Mouse (Mus musculus) splenic B cell, adult 2 months (primary cell): ENCODE results near the gene Abce1.
"Not testable (repeated sequence)": the region's sequence is repeated elsewhere in the genome, so short reads cannot be mapped to it uniquely, and the experiment has no call there.

Experiments used
- DNase-seq: peaks from one replicate; pipeline ENCODE4 v3.0.0-alpha.2; 2011; ENCODE audit warnings: low read depth, low spot score
- H3K27me3 ChIP-seq: 2 replicates; pipeline ENCODE4 v1.6.1; 2012; ENCODE audit warnings: mild to moderate bottlenecking, low read length, moderate library complexity, mixed read lengths; ENCODE audit not compliant: control insufficient read depth, poor library complexity, insufficient read depth, severe bottlenecking
- H3K36me3 ChIP-seq: 2 replicates; pipeline ENCODE4 v1.6.1; 2012; ENCODE audit warnings: mild to moderate bottlenecking, low read length, moderate library complexity, mixed read lengths; ENCODE audit not compliant: control insufficient read depth, poor library complexity, insufficient read depth, severe bottlenecking

Gene Abce1

DNA sequence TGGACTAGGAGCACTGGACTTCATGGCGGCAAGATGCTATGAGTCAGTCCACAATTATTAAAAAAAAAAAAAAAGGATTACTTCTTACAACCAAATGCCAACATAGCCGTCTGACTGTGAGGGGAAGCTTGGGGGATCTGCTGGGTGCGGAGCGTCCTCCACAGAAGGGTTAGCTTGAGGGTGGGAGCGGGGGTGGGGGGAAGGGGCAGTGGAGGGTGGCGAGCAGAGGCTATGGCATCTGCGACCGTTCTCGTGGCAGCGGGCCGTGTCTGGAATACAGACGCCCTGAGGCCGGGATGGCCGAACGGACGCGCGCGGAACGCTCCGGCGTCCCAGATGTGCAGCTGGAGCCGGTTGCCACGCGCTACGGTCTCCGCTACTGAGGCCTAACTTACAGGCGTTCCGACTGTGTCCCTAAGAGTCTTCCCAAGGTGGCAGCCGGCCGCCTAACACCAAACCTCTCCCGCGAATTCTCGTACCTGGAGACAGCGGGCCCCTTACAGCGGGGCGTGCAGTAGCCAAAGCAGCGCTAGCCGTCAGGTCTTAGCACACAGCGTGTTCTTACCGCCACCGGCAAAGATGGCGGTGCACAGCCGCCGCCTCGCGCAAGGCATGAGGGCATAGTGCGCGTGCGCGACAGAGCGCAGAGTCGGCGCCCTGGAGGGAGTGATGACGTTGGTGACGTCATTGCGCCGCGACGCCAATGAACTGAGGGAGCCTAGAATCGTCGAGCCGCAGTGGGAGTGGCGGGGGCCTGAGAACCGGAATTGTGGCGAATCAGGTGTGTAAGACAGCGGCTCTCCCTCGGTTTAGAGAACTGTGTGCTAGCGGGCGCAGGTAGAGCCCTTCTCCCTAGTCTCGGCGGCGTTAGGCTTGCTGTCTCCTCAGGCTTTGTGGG lies at the start of gene Abce1, which contains the start of gene Anapc10:
Gene Abce1, minus strand, starts transcription at position 677 of the 898 bp plus-strand sequence.
Gene Anapc10, plus strand, starts transcription at position 757 of the 898 bp plus-strand sequence.
- peaks cover 1% of the 10 kb centered on the region; the same call in 1 of the 2 replicates for H3K36me3 ChIP-seq
- DNase-seq: peak; percentile 100
- no peaks in the 10 kb centered on the region for H3K27me3 ChIP-seq

DNA sequence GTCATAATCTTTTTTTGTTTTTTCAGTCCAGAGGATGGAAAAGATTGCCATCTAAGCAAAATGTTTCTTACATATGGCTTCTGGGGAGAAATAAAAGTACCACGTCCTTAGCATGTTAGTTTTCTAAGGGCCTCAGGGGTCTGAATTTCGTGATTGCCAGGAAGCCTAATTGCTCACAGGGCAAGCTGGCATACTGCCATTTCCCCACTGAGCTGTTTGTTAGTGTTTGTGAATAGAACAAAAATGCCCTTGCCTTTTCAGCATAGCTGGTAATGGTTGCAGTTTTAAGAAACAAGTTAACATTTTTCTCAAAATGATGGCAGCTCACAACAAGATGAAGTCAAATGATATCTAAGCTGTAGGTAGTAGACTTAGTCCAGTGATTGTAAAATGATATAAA lies 38.8 kb upstream of the Abce1 start:
- H3K36me3 ChIP-seq: 0 out of 2 replicates have a peak, but pooled peaks cover 3% of the 10 kb centered on the region
- no peak for DNase-seq
- H3K27me3 ChIP-seq: no peaks in the 10 kb centered on the region

DNA sequence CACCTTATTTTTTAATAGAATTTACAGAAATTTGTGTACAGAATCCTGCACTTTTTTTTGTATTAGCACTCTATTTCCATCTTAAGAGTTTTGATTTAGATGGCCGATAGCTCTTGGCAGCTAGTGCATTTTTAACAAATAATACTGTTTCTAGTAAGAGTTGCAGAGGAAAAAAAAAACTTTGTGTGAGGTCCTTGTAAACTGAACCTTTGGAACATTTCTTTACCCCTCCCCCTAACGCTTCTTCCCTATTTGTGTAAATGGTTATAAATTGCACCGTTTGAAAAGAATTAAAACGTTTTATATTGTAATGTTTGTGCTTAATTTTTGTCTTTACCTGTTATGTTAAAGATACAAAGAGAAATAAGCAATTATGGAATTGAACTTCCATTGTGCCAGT lies 37.1 kb upstream of the Abce1 start:
- no peaks in the 10 kb centered on the region for H3K27me3 ChIP-seq
- no peak for DNase-seq
- H3K36me3 ChIP-seq: 0 out of 2 replicates have a peak, but pooled peaks cover 3% of the 10 kb centered on the region

DNA sequence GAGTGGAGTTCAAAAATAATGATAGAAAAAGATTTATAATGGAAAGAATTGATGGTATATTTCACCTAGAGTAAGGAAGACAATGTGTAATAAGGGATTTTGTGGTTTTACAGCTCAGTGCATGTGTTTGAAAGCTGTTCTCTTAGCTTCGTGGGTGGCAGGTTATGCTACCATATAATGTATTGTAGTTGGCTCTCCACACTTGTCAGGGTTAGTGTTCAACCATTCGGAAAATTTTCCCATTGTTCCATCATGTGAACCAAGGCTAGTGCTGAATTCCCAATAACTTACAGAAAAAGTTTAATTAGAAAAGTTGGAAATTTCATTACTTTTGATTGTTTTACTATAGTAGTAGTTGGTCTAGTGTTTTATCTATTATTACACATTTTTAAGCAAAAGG lies 36.6 kb upstream of the Abce1 start:
- Histone ChIP-seq H3K36me3 (0 out of 2 replicates have a peak, but pooled peaks cover 3% of the 10 kb centered on the region), H3K27me3 (no peaks in the 10 kb centered on the region)
- no peak for DNase-seq

DNA sequence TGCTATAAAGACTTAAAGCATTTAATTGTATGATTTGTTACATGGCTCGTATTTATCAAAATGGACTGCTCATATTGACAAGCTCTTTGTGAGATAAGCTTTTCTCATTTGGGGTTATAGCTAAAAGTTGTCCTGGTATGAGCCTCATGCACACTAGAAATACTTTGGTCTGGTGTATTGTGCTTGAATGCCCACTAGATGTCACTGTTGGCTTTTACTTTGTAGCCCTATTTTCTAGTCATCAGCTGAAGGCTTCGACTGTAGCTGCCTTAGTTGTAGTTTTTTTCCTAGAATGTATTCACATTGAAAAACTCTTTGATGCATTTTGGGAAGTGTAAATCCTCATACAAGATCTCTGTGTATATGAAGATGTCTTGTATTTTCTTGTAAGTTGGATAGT lies 22.8 kb upstream of the Abce1 start:
- DNase-seq: peak; percentile 75
- Histone ChIP-seq H3K36me3 (no peaks in the 10 kb centered on the region), H3K27me3 (no peaks in the 10 kb centered on the region)

DNA sequence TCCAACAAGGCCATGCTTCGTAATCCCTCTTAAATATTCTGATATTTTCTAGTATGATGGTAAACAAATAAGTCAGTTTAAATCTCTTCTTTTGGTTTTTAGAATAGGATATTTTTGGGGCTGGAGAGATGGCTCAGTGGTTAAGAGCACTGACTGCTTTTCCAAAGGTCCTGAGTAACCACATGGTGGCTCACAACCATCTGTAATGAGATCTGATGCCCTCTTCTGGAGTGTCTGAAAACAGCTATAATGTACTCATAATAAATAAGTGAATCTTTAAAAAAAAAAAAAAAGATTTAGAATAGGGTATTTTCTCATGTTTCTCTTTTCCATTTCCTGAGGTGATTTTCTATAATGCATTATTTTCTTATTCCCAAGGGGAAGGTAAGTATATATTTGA lies 16.4 kb upstream of the Abce1 start:
- H3K27me3 ChIP-seq: no peaks in the 10 kb centered on the region
- no peak for DNase-seq
- H3K36me3 ChIP-seq: peaks cover 3% of the 10 kb centered on the region

DNA sequence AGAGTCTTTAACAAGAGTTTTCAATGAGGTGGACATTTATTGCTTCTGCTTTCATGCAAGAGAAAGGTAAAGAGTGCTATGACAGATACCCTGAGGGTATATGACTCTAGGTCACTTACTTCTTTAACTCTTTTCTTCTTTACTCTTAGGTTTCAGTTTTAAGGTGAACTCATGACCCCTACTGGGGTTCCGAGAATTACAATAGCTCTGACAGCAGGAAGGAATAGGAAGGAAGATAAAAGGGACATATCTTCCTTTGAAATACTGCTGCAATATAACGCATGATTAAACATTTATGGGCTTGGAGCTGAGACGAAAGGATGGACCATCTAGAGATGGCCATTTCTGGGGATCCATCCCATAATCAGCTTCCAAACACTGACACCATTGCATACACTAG lies 13.0 kb upstream of the Abce1 start:
- no peaks in the 10 kb centered on the region for H3K27me3 ChIP-seq
- no peak for DNase-seq
- H3K36me3 ChIP-seq: peaks cover 5% of the 10 kb centered on the region

DNA sequence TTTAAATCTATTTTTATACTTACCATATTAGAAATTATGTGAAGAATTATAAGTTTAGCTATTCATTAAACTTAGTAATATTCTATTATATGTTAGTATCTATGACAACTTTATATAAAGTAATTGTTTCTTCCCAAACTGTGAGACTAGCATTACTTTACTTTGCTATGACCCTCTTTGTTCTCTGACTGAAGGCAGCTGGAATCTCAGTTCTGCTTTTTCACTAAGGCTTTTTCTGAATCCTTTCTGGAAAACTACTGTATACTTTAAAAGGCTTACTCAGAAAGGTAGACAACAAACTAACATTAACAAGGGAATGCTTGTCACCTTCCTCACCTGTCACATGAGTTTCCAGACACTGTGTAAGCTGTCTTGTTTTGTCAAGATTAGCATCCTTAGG lies 11.8 kb upstream of the Abce1 start:
- DNase-seq: no peak
- H3K36me3 ChIP-seq: peaks cover 4% of the 10 kb centered on the region

DNA sequence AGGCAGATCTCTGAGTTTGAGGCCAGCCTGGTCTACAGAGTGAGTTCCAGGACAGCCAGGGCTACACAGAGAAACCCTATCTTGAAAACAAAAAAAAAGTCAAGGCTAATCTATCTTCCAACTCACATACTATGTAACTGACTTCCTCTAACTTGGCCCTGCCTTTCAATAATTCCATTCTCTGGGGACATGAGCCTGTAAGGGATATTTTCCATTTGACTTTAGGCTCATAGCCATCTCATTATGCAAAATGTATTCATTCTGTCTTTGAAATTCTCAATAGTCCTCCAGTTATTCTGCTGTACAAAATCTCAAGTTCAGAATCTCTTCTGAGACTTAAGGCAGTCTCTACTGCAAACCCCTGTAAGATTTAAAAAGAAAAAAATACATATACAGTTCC lies 10.0 kb upstream of the Abce1 start:
- H3K27me3 ChIP-seq: no peaks in the 10 kb centered on the region
- DNase-seq: no peak
- H3K36me3 ChIP-seq: peaks cover 4% of the 10 kb centered on the region; the same call in 1 of the 2 replicates

More for the DNA sequence above, 11.8 kb upstream of the Abce1 start:
- no peaks in the 10 kb centered on the region for H3K27me3 ChIP-seq

DNA sequence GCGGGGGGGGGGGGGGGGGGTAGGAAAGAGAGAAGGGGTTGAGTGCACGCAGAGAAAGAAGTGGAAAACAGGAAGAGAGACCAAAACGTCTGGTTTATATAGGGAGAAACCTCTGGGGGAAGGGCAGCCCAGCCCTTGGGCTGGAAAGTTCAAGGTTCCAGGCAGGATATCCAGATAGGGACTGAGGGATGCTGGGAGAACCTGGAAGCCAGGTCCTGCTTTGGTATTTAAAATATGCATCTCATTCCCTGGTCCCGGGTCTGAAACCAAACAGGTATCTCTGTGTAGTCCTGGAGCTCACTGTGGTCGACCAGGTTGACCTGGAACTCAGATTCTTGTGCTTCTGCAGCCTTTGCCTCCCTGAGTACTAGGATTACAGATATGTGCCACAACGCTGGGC lies 1.1 kb upstream of the Abce1 start:
- DNase-seq: no peak
- Histone ChIP-seq H3K27me3 (no peaks in the 10 kb centered on the region), H3K36me3 (0 out of 2 replicates have a peak, but pooled peaks cover 1% of the 10 kb centered on the region)

DNA sequence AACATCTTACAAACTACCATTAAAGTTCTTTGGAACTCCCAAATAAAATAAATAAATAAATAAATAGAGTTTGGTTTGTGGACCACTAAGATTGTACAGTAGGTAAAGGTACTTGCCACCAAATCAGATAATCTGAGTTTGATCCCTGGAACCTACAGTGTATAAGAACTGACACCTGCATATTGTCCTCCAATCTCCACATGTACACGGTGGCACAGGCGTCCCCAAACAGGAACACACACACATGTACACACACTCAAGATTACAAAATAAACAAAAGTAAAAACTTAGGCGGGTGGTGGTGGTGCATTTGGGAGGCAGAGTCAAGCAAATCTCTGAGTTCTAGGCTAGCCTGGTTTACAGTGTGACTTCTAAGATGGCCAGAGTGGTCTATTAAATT lies 4.9 kb downstream of the Abce1 start:
- H3K27me3 ChIP-seq: no peaks in the 10 kb centered on the region
- peaks cover 13% of the 10 kb centered on the region; the same call in 1 of the 2 replicates for H3K36me3 ChIP-seq
- DNase-seq: no peak

DNA sequence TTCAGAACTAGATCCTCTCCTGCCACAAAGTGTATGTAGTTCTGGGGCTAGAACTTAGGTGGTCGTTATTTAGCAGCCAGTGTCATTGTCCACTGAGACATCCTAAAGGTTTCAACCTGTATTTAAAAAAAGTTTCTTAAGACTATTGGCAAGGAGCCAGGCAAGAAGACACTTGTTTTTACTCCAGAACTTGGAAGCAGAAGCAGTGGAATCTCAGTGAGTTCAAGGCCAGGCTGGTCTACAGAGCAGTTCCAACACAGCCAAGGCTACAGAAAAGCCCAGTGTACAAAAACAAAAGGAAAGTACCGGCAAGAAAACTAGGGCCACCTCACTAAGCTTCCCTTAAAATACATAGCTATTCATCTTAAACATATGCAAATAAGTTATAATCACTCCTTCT lies 19.0 kb downstream of the Abce1 start:
- H3K36me3 ChIP-seq: peaks cover 18% of the 10 kb centered on the region

DNA sequence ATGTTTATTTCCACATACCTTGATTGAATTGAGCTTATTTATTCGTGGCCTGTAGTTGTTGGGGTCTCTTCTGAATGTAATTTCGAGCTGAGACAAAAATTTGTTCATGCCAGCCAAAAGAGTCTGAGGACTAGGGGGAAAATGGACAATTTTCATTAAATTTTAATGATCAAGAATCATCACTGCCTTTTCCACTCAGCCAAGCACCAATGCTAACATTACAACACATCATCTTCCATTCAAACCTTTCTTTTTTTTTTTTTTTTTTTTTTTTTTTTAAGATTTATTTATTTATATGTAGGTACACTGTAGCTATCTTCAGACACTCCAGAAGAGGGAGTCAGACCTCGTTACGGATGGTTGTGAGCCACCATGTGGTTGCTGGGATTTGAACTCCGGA lies 25.6 kb downstream of the Abce1 start:
- H3K36me3 ChIP-seq: peaks cover 14% of the 10 kb centered on the region
- DNase-seq, H3K27me3 ChIP-seq: not testable (repeated sequence)

More for the DNA sequence above, 19.0 kb downstream of the Abce1 start:
- no peaks in the 10 kb centered on the region for H3K27me3 ChIP-seq
- no peak for DNase-seq

DNA sequence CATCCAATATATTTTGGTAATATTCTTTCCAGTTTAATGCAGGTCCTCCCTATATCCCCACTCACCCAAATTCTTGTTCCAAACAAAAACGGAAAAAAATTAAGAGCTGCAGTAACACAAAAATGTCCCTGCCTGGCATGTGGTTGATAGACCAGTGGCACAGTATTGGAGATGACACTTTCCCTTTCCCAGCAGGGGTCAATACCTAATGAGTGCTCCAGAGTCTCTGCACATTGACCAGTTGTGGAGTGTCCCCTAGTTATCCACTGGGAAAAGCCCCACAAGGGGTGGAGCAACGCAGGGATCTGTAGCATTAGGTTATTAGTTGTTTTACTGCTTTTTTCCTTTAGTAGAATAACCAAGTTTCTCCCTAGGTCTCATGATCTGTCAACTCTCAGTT lies 30.6 kb downstream of the Abce1 start:
- DNase-seq: no peak
- Histone ChIP-seq H3K27me3 (no peaks in the 10 kb centered on the region), H3K36me3 (peaks cover 6% of the 10 kb centered on the region; the same call in 1 of the 2 replicates)

DNA sequence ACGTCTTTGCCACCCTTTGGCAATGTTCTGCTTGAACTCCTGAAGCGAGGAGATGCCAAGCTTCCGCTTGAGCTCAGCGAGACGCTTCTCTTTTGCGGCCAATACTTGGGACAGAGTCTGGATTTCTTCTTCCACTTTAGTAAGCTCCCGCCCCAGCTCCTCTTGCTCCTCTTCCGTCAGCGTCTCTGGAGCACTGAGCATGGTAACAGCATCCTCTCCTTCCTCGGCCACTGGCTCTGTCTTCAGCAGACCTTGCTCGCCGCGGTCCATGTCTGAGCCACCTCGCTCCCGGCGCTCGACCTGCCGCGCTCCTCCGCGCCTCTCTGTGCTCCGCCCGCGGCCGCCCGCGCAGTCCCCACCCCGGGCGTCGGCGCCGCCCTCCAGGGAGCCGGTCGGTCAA lies 31.0 kb downstream of the Abce1 start:
- DNase-seq: peak; percentile 8
- no peaks in the 10 kb centered on the region for H3K27me3 ChIP-seq
- peaks cover 6% of the 10 kb centered on the region; the same call in 1 of the 2 replicates for H3K36me3 ChIP-seq
